Mouse (Mus musculus): ENCODE measurements around the gene Kri1.

DNA sequence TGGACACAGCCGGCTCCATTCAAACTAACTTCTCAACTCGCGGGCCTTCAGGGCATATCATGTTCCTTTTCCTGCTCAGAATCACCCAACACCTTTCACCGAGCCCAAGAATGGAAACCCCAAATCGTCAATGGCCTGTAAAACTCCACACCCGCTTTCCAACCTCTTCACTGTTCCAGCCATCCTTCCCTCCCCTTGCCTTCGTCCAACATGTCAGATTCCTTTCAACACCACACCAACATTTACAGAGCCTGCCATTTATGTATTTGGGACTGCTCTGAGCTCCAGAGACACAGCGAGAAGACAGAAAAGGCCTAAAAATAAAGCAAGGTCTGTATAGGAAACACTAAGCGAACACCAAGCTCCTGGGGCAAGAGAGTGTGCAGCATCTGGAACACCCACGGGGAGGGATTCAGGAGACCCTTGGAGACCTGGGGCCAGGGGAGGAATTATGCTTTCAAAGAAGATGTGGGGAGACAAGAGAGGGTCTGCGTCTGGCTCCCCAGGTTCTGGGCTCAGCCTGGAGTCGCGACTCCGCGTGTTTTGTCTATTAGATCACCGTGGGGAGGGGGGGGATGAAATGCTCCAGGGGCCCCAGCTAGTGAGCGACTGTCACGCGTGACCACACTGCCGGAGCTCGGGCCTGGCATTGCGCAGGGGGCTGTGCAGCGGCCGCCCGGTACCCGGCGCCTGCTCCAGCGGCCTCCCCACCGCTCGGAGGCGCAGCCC is 49.6 kb downstream of the Kri1 start:
- TF ChIP-seq CTCF (IDR thresholded peaks at IDR 0.05 in 2 of 3, conservative IDR thresholded peaks at IDR 0.05 in 1 of 3; ENCODE audit: control insufficient read depth in 1 of 3, insufficient read depth in 1 of 3, low read depth in 2 of 3, low read length in 3 of 3, poor library complexity in 1 of 3, severe bottlenecking in 1 of 3) (no peak; a peak in 1 of 6 replicates), HCFC1 (IDR thresholded peaks at IDR 0.05; ENCODE audit: low read depth, low read length) (peak; percentile 8; the same call in 1 of the 2 replicates), CHD1 (IDR thresholded peaks at IDR 0.05; ENCODE audit: low read depth, low read length) (peak; percentile 75; the same call in 1 of the 2 replicates), POLR2A (IDR thresholded peaks at IDR 0.05; ENCODE audit: control insufficient read depth in 1 of 2, insufficient read depth in 1 of 2, low read depth in 1 of 2, low read length in 2 of 2, poor library complexity in 1 of 2) (no peak), NRF1 (IDR thresholded peaks at IDR 0.05; ENCODE audit: insufficient read depth, low read depth, low read length, poor library complexity, severe bottlenecking) (no peak), EP300 (IDR thresholded peaks at IDR 0.05; ENCODE audit: low read depth in 1 of 2, low read length in 2 of 2) (peak in 1 of 2 experiments; percentile 2; a peak in 1 of 4 replicates), MAZ (IDR thresholded peaks at IDR 0.05; ENCODE audit: low read depth, low read length) (no peak), JUND (IDR thresholded peaks at IDR 0.05; ENCODE audit: low read depth, low read length) (no peak; the same call in 1 of the 2 replicates)

All from MEL (cell line).